Mouse (Mus musculus) MEL (cell line): ENCODE results near the gene Tesc. TPM values are rescaled to one million over a fixed set of nuclear protein-coding genes. Genes with fewer than 3 reads are reported as not detected.

Experiments
- DNase-seq: peaks from one replicate; pipeline ENCODE4 v3.0.0; 2011; ENCODE audit warnings: low read depth, low spot score
- H3K27ac ChIP-seq: 2 replicates; pipeline ENCODE4 v1.5.1; 2012; ENCODE audit warnings: low read depth, mild to moderate bottlenecking, control low read depth, low read length, moderate library complexity; ENCODE audit not compliant: control insufficient read depth
- H3K27me3 ChIP-seq, 2 experiments: fragments of 150-350 bp in 1 of 2; sonication (generic) in 1 of 2; 2 replicates each; pipeline ENCODE4 v1.6.1; 2012; ENCODE audit warnings: low read length in 2 of 2, mild to moderate bottlenecking in 2 of 2, improper control_type of control experiment in 1 of 2, moderate library complexity in 1 of 2; ENCODE audit not compliant: insufficient read depth in 2 of 2, control insufficient read depth in 1 of 2
- H3K36me3 ChIP-seq, 2 experiments: 2 replicates each; pipeline ENCODE4 v1.6.1; 2012 to 2014; ENCODE audit warnings: low read length in 2 of 2, improper control_type of control experiment in 1 of 2, inconsistent platforms in 1 of 2, mild to moderate bottlenecking in 1 of 2; ENCODE audit not compliant: insufficient read depth in 2 of 2, control insufficient read depth in 1 of 2
- H3K4me1 ChIP-seq, 2 experiments: fragments of 150-350 bp in 1 of 2; sonication (generic) in 1 of 2; 2 replicates each; pipeline ENCODE4 v1.6.1; 2012; ENCODE audit warnings: low read length in 2 of 2, improper control_type of control experiment in 1 of 2, mild to moderate bottlenecking in 1 of 2; ENCODE audit not compliant: insufficient read depth in 2 of 2, control insufficient read depth in 1 of 2
- H3K4me3 ChIP-seq, 2 experiments: fragments of 150-350 bp in 1 of 2; sonication (generic) in 1 of 2; 2 replicates each; pipeline ENCODE4 v1.5.1; 2012; ENCODE audit warnings: low read depth in 2 of 2, low read length in 2 of 2, mild to moderate bottlenecking in 2 of 2, moderate library complexity in 2 of 2, control low read depth in 1 of 2, improper control_type of control experiment in 1 of 2; ENCODE audit not compliant: control insufficient read depth in 1 of 2, insufficient read depth in 1 of 2
- H3K79me2 ChIP-seq: 2 replicates; pipeline ENCODE4 v1.6.1; 2012; ENCODE audit warnings: mild to moderate bottlenecking, low read length, moderate library complexity; ENCODE audit not compliant: control insufficient read depth, poor library complexity, insufficient read depth
- H3K9ac ChIP-seq: 2 replicates; pipeline ENCODE4 v1.6.1; 2012; ENCODE audit warnings: low read depth, mild to moderate bottlenecking, control low read depth, low read length, moderate library complexity; ENCODE audit not compliant: control insufficient read depth, poor library complexity, severe bottlenecking
- H3K9me3 ChIP-seq: fragments of 150-350 bp; sonication (generic); replicated peaks from 2 replicates; pipeline ENCODE4 v1.6.1; 2012; ENCODE audit warnings: mild to moderate bottlenecking, low read length, improper control_type of control experiment, moderate library complexity; ENCODE audit not compliant: insufficient read depth
- CHD1 ChIP-seq: IDR thresholded peaks from 2 replicates; pipeline ENCODE4 v1.6.1; 2012; ENCODE audit warnings: low read depth, mild to moderate bottlenecking, inconsistent platforms, low read length, improper control_type of control experiment
- CHD2 ChIP-seq: IDR thresholded peaks from 2 replicates; pipeline ENCODE4 v1.6.1; 2011; ENCODE audit warnings: low read length, improper control_type of control experiment
- CTCF ChIP-seq, 3 experiments: IDR thresholded peaks in 2 of 3; conservative IDR thresholded peaks in 1 of 3; 2 replicates each; pipeline ENCODE4 v1.5.1; 2011 to 2012; ENCODE audit warnings: low read length in 3 of 3, low read depth in 2 of 3, mild to moderate bottlenecking in 2 of 3, improper control_type of control experiment in 1 of 3, inconsistent platforms in 1 of 3, mixed read lengths in 1 of 3, moderate library complexity in 1 of 3; ENCODE audit not compliant: control insufficient read depth in 1 of 3, insufficient read depth in 1 of 3, poor library complexity in 1 of 3, severe bottlenecking in 1 of 3
- E2F4 ChIP-seq: IDR thresholded peaks from 2 replicates; pipeline ENCODE4 v1.6.1; 2011; ENCODE audit warnings: low read depth, low read length, improper control_type of control experiment, borderline replicate concordance
- ELF1 ChIP-seq: IDR thresholded peaks from 2 replicates; pipeline ENCODE4 v1.6.1; 2014; ENCODE audit warnings: low read depth, mild to moderate bottlenecking, inconsistent platforms, low read length, improper control_type of control experiment, moderate library complexity
- EP300 ChIP-seq, 2 experiments: IDR thresholded peaks; 2 replicates each; pipeline ENCODE4 v1.6.1; 2011; ENCODE audit warnings: improper control_type of control experiment in 2 of 2, low read length in 2 of 2, low read depth in 1 of 2, mild to moderate bottlenecking in 1 of 2
- GABPA ChIP-seq: IDR thresholded peaks from 2 replicates; pipeline ENCODE4 v1.6.1; 2012; ENCODE audit warnings: low read depth, mild to moderate bottlenecking, inconsistent platforms, low read length, improper control_type of control experiment, moderate library complexity
- MAFK ChIP-seq: IDR thresholded peaks from 2 replicates; pipeline ENCODE4 v1.6.1; 2011; ENCODE audit warnings: low read depth, mild to moderate bottlenecking, low read length, improper control_type of control experiment, borderline replicate concordance
- MAZ ChIP-seq: IDR thresholded peaks from 2 replicates; pipeline ENCODE4 v1.6.1; 2012; ENCODE audit warnings: low read depth, mild to moderate bottlenecking, inconsistent platforms, low read length, improper control_type of control experiment
- MYC ChIP-seq: IDR thresholded peaks from 2 replicates; pipeline ENCODE4 v1.6.1; 2011; ENCODE audit warnings: low read depth, mild to moderate bottlenecking, low read length, improper control_type of control experiment, moderate library complexity
- NRF1 ChIP-seq: IDR thresholded peaks from 2 replicates; pipeline ENCODE4 v1.6.1; 2014; ENCODE audit warnings: low read depth, mild to moderate bottlenecking, inconsistent platforms, low read length, improper control_type of control experiment, moderate library complexity; ENCODE audit not compliant: poor library complexity, insufficient read depth, severe bottlenecking
- POLR2A ChIP-seq, 2 experiments: IDR thresholded peaks; 2 replicates each; pipeline ENCODE4 v1.6.1; 2011 to 2012; ENCODE audit warnings: low read length in 2 of 2, mild to moderate bottlenecking in 2 of 2, control low read depth in 1 of 2, improper control_type of control experiment in 1 of 2, low read depth in 1 of 2, moderate library complexity in 1 of 2; ENCODE audit not compliant: control insufficient read depth in 1 of 2, insufficient read depth in 1 of 2, poor library complexity in 1 of 2
- POLR2AphosphoS2 ChIP-seq: IDR thresholded peaks from 2 replicates; pipeline ENCODE4 v1.6.1; 2011; ENCODE audit warnings: low read length, improper control_type of control experiment
- POLR2AphosphoS5 ChIP-seq: IDR thresholded peaks from 2 replicates; pipeline ENCODE4 v1.6.1; 2012; ENCODE audit warnings: low read depth, borderline replicate concordance, mild to moderate bottlenecking, inconsistent platforms, low read length, moderate library complexity, mixed read lengths
- RAD21 ChIP-seq: IDR thresholded peaks from 2 replicates; pipeline ENCODE4 v1.6.1; 2011; ENCODE audit warnings: mild to moderate bottlenecking, low read depth, low read length, improper control_type of control experiment
- SIN3A ChIP-seq: IDR thresholded peaks from 2 replicates; pipeline ENCODE4 v1.6.1; 2012; ENCODE audit warnings: low read length, improper control_type of control experiment, inconsistent platforms
- SMC3 ChIP-seq: IDR thresholded peaks from 2 replicates; pipeline ENCODE4 v1.6.1; 2011; ENCODE audit warnings: low read depth, low read length, improper control_type of control experiment
- TAL1 ChIP-seq: IDR thresholded peaks from 2 replicates; pipeline ENCODE4 v1.6.1; 2012; ENCODE audit warnings: mild to moderate bottlenecking, inconsistent platforms, low read length, moderate library complexity, mixed read lengths
- TBP ChIP-seq: IDR thresholded peaks from 2 replicates; pipeline ENCODE4 v1.8.0; 2011; ENCODE audit warnings: low read depth, low read length, improper control_type of control experiment
- TCF12 ChIP-seq: IDR thresholded peaks from 2 replicates; pipeline ENCODE4 v1.6.1; 2014; ENCODE audit warnings: low read depth, mild to moderate bottlenecking, inconsistent platforms, low read length, improper control_type of control experiment, moderate library complexity
- UBTF ChIP-seq: IDR thresholded peaks from 2 replicates; pipeline ENCODE4 v1.6.1; 2012; ENCODE audit warnings: low read depth, mild to moderate bottlenecking, inconsistent platforms, low read length, improper control_type of control experiment, moderate library complexity, borderline replicate concordance; ENCODE audit not compliant: insufficient read depth
- USF1 ChIP-seq: IDR thresholded peaks from 2 replicates; pipeline ENCODE4 v1.6.1; 2014; ENCODE audit warnings: low read depth, mild to moderate bottlenecking, inconsistent platforms, low read length, improper control_type of control experiment, moderate library complexity
- USF2 ChIP-seq, 2 experiments: IDR thresholded peaks; 2 replicates each; pipeline ENCODE4 v1.6.1; 2011 to 2012; ENCODE audit warnings: improper control_type of control experiment in 2 of 2, low read length in 2 of 2, borderline replicate concordance in 1 of 2, inconsistent platforms in 1 of 2, low read depth in 1 of 2, mild to moderate bottlenecking in 1 of 2; ENCODE audit not compliant: insufficient read depth in 1 of 2
- ZMIZ1 ChIP-seq: IDR thresholded peaks from 2 replicates; pipeline ENCODE4 v1.6.1; 2012; ENCODE audit warnings: low read depth, mild to moderate bottlenecking, inconsistent platforms, low read length, improper control_type of control experiment, moderate library complexity
- ZNF384 ChIP-seq: IDR thresholded peaks from 2 replicates; pipeline ENCODE4 v1.6.1; 2012; ENCODE audit warnings: low read depth, mild to moderate bottlenecking, inconsistent platforms, low read length, improper control_type of control experiment
- polyA plus RNA-seq, 2 experiments: library from polyadenylated mRNA; stranded (reverse) in 1 of 2; unstranded in 1 of 2; fragments of >175 nt in 1 of 2; fragments of >200 nt in 1 of 2; gene quantifications; 2 replicates each; pipeline versions ENCODE4 v1.2.1 to v1.2.4; 2012; ENCODE audit warnings: low replicate concordance in 2 of 2, low read depth in 1 of 2; ENCODE audit not compliant: insufficient read length in 2 of 2, insufficient read depth in 1 of 2, missing spikeins in 1 of 2
- total RNA-seq: library from RNA; depleted of rRNA; stranded (reverse); fragments of 300-350 nt; gene quantifications from 2 replicates; pipeline ENCODE4 v1.2.3, GENCODE M21; 2012

The Tesc gene
- total and polyA plus RNA-seq, 3 experiments = 0.07 TPM; not detected in 2

DNA sequence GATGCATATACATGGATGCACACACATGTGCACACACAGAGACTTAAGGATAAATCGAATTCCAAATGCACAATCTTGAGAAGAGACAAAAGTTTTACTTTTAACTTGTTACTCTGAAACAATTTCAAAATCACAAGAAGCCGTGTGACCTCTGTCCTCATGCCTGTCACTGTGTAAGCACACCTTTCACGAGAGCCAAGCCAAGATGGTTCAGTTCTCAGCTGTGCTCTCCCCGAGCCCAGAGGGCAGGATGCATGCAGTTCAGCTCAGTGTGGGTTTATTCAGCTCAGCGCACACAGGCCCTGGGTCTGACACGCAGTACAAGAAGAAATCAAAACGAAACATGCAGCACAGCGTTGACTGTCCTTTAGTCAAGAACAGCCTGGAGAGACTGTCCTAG is 78.0 kb downstream of the Tesc start:
- Histone ChIP-seq H3K27me3 (no peaks in the 10 kb centered on the region), H3K4me1 (no peaks in the 10 kb centered on the region), H3K9ac (no peak overlapping the region), H3K9me3 (no peaks in the 10 kb centered on the region), H3K4me3 (no peak overlapping the region), H3K36me3 (no peaks in the 10 kb centered on the region), H3K79me2 (no peaks in the 10 kb centered on the region), H3K27ac (no peak overlapping the region)
- no peak for TF ChIP-seq MYC
- TF ChIP-seq GABPA = no peak
- TF ChIP-seq ZNF384 = no peak
- no peak for DNase-seq

DNA sequence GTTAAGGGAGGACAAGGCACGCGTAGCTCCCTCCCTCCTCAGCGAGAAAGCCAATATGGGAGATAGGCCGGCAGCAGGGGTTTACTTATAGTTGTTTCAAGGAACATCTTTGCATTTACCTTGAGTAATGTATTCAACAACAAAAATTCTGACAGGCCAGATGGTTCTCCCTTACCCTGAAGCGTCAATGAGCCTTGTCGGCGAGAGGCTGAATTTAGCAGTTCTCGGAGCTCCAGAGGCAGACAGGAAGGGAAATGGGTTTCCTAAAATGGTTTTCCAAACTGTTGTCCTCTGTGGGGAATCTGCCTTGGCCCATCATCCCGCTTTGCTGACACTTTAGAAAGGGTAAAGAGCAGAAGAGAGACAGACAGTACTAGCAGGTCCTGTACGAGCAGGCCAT is 79.1 kb downstream of the Tesc start:
- H3K27ac ChIP-seq = no peak overlapping the region
- no peaks in the 10 kb centered on the region for H3K4me1 ChIP-seq
- H3K4me3 ChIP-seq = no peak overlapping the region
- DNase-seq = no peak
- no peaks in the 10 kb centered on the region for H3K9me3 ChIP-seq
- no peaks in the 10 kb centered on the region for H3K36me3 ChIP-seq
- H3K27me3 ChIP-seq = no peaks in the 10 kb centered on the region
- H3K9ac ChIP-seq = no peak overlapping the region
- no peak for TF ChIP-seq CTCF (IDR thresholded peaks at IDR 0.05 in 2 of 3, conservative IDR thresholded peaks at IDR 0.05 in 1 of 3; ENCODE audit: control insufficient read depth in 1 of 3, insufficient read depth in 1 of 3, low read depth in 2 of 3, low read length in 3 of 3, poor library complexity in 1 of 3, severe bottlenecking in 1 of 3)
- TF ChIP-seq UBTF = no peak
- no peak for TF ChIP-seq RAD21
- no peak for TF ChIP-seq POLR2AphosphoS5
- TF ChIP-seq USF2 (IDR thresholded peaks at IDR 0.05; ENCODE audit: borderline replicate concordance in 1 of 2, insufficient read depth in 1 of 2, low read depth in 1 of 2, low read length in 2 of 2) = no peak
- no peak for TF ChIP-seq USF1
- TF ChIP-seq MAFK = no peak
- TF ChIP-seq, all 39 proteins: peak for 0
- no peaks in the 10 kb centered on the region for H3K79me2 ChIP-seq

DNA sequence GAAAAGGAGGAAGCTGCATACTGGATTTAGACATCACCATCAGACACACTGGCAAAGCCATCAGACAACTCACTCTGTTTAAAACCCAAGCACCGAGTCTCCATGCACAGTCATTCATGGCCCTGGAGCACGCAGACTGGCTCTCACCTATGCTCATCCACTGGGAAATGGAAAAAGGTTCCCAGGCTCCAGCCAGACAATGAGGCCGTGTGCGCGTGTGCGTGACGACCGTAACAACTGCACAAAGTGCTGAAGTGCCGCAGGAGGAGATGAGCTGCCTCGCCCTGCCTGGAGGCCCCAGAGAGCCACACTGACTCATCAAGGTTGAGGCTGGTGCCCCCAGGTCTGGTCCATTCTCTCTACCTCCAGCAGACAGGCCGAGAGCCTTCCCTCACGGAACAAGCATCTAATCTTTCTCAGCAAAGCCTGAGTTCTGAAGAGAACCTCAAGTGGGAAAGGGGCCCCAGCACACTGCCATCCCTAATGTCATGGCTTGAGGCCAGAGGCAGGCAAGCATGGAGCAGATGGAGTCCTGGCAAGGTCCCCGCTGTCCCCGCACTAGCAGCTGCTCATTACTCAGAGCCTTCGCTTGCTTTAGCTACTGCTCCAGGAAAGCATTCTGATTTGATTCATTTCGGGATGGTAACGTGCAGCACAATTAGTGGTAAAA is 80.7 kb downstream of the Tesc start:
- TF ChIP-seq NRF1 (no peak), ELF1 (no peak), TBP (no peak), SMC3 (no peak), UBTF (no peak), EP300 (IDR thresholded peaks at IDR 0.05; ENCODE audit: low read depth in 1 of 2, low read length in 2 of 2) (no peak), ZMIZ1 (no peak), POLR2AphosphoS2 (no peak), MAFK (no peak), TCF12 (no peak), TAL1 (no peak), CHD1 (no peak), USF1 (no peak), SIN3A (no peak), CHD2 (no peak), POLR2A (IDR thresholded peaks at IDR 0.05; ENCODE audit: control insufficient read depth in 1 of 2, insufficient read depth in 1 of 2, low read depth in 1 of 2, low read length in 2 of 2, poor library complexity in 1 of 2) (no peak), MAZ (no peak), ZNF384 (no peak), GABPA (no peak), E2F4 (no peak)
- no peaks in the 10 kb centered on the region for H3K79me2 ChIP-seq
- no peaks in the 10 kb centered on the region for H3K9me3 ChIP-seq
- H3K4me1 ChIP-seq = no peaks in the 10 kb centered on the region
- no peak overlapping the region for H3K4me3 ChIP-seq
- H3K27ac ChIP-seq = no peak overlapping the region
- no peaks in the 10 kb centered on the region for H3K36me3 ChIP-seq
- DNase-seq = no peak
- no peak overlapping the region for H3K9ac ChIP-seq
- H3K27me3 ChIP-seq = no peaks in the 10 kb centered on the region
